9 mouse cellular contexts compared by ENCODE assay signal in genomic region chr2:74128782-74129538, GRCm38 (mm10).
DNase-seq lines count a peak whose midpoint lies in the region; ATAC-seq lines count a peak whose summit lies in the region.
"Had no signal": no experiment of that assay in that cellular context is flagged by ENCODE, and none has a peak within 500 bp of the region (broad histone marks: within the 10 kb centered on the region; RNA-seq: fewer than 3 reads in every experiment).

No protein-coding gene starts in this region.

- H3K9me3 ChIP-seq in heart, embryonic 12.5 days (replicated peaks): no peaks in the 10 kb centered on the region
- H3K9me3 ChIP-seq in forebrain, embryonic 11.5 days (ENCODE audit: control insufficient read depth, low read length): no peaks in the 10 kb centered on the region
- H3K9me3 ChIP-seq in liver, embryonic 13.5 days (replicated peaks): no peaks in the 10 kb centered on the region
- H3K9me3 ChIP-seq: G1E had no signal

- H3K9ac ChIP-seq in heart, embryonic 12.5 days: peak overlapping the region; percentile 57; the same call in 1 of the 2 replicates
- peak overlapping the region; percentile 27; the same call in 1 of the 2 replicates for H3K9ac ChIP-seq in forebrain, embryonic 11.5 days (ENCODE audit: low read length)
- H3K9ac ChIP-seq in liver, embryonic 13.5 days: no peak overlapping the region

- no peak overlapping the region for H3K27ac ChIP-seq in heart, embryonic 12.5 days (ENCODE audit: poor library complexity, severe bottlenecking)
- H3K27ac ChIP-seq in forebrain, embryonic 11.5 days (ENCODE audit: low read depth, low read length): peak overlapping the region; percentile 65
- no peak overlapping the region for H3K27ac ChIP-seq in liver, embryonic 13.5 days

- peak overlapping the region; percentile 94 for H3K4me2 ChIP-seq in heart, embryonic 12.5 days
- H3K4me2 ChIP-seq in forebrain, embryonic 11.5 days (ENCODE audit: low read depth, low read length, severe bottlenecking): peak overlapping the region; percentile 57
- H3K4me2 ChIP-seq in liver, embryonic 13.5 days: peak overlapping the region; percentile 36

- no peaks in the 10 kb centered on the region for H3K36me3 ChIP-seq in heart, embryonic 12.5 days
- no peaks in the 10 kb centered on the region for H3K36me3 ChIP-seq in forebrain, embryonic 11.5 days (ENCODE audit: control insufficient read depth, insufficient read depth, low read length)
- H3K36me3 ChIP-seq in liver, embryonic 13.5 days: no peaks in the 10 kb centered on the region
- H3K36me3 ChIP-seq: G1E had no signal

- no peak for ATAC-seq in heart, embryonic 12.5 days (ENCODE audit: insufficient number of reproducible peaks, low FRiP score)
- ATAC-seq in forebrain, embryonic 11.5 days (replicated peaks; ENCODE audit: low FRiP score): peak; percentile 75
- ATAC-seq in liver, embryonic 13.5 days (ENCODE audit: low read depth): no peak

- peak overlapping the region; percentile 49 for H3K4me3 ChIP-seq in heart, embryonic 12.5 days
- H3K4me3 ChIP-seq in forebrain, embryonic 11.5 days (ENCODE audit: low read depth, low read length): peak overlapping the region; percentile 26
- H3K4me3 ChIP-seq in liver, embryonic 13.5 days (replicated peaks): no peak overlapping the region

- peaks cover 20% of the 10 kb centered on the region for H3K4me1 ChIP-seq in heart, embryonic 12.5 days (replicated peaks)
- H3K4me1 ChIP-seq in forebrain, embryonic 11.5 days (replicated peaks; ENCODE audit: control insufficient read depth, insufficient read depth, low read length): peaks cover 15% of the 10 kb centered on the region
- H3K4me1 ChIP-seq in liver, embryonic 13.5 days (replicated peaks): no peaks in the 10 kb centered on the region

- intact Hi-C loops in heart, postnatal 10 days (cut with DNase I): no loop called here

- DNase-seq in heart, postnatal 10 days: no peak
- DNase-seq in MEL-GATA-1-ER (ENCODE audit: extremely low read depth, low read depth): peak; percentile 8
- DNase-seq in forebrain, embryonic 11.5 days (ENCODE audit: low spot score): peak; percentile 65
- DNase-seq in liver, embryonic 13.5 days: no peak
- no peak for DNase-seq in urinary bladder, postnatal 14 days (ENCODE audit: low spot score)
- DNase-seq in kidney, postnatal 10 days: no peak
- no peak for DNase-seq in adrenal gland, adult 18-20 months (ENCODE audit: low spot score in 2 of 2)

- H3K27me3 ChIP-seq in heart, embryonic 12.5 days (replicated peaks): peaks cover 3% of the 10 kb centered on the region; the same call in 1 of the 2 replicates
- H3K27me3 ChIP-seq in forebrain, embryonic 11.5 days (ENCODE audit: control insufficient read depth, insufficient read depth, low read length): peaks cover 2% of the 10 kb centered on the region; the same call in 1 of the 2 replicates
- peaks cover 32% of the 10 kb centered on the region for H3K27me3 ChIP-seq in liver, embryonic 13.5 days

- WGBS in heart, embryonic 12.5 days: under 1% methylated on average over 14 of the region's 14 CpGs
- WGBS in forebrain, embryonic 11.5 days: under 1% methylated on average over 14 of the region's 14 CpGs
- 1% methylated on average over 14 of the region's 14 CpGs for WGBS in liver, embryonic 13.5 days (ENCODE audit: insufficient replicate concordance)

Comparison
In these comparisons a context has a peak if more than half of its experiments do, and no peak if none do; other contexts are left out.
1. H3K4me2 ChIP-seq: peak in every context shown above with its lines; median percentile 94 in heart, embryonic 12.5 days; 57 in forebrain, embryonic 11.5 days; 36 in liver, embryonic 13.5 days.
2. DNase-seq: peak in MEL-GATA-1-ER (single experiment) and forebrain, embryonic 11.5 days (single experiment); none in heart, postnatal 10 days (0 of 2), liver, embryonic 13.5 days (single experiment), urinary bladder, postnatal 14 days (single experiment), kidney, postnatal 10 days (single experiment) and adrenal gland, adult 18-20 months (0 of 2).